Mouse (Mus musculus) liver, embryonic 18 days (tissue): Measurements from ENCODE around the gene Crnn. TPM values are rescaled to one million over a fixed set of nuclear protein-coding genes. Genes with fewer than 3 reads are reported as not detected.

Experiments used
- polyA plus RNA-seq: library from polyadenylated mRNA; depleted of rRNA; stranded (reverse); fragments of >200 nt; gene quantifications from 2 replicates; pipeline ENCODE4 v1.2.3, GENCODE M21; 2012; rRNA removed

Crnn gene
- polyA plus RNA-seq, result not detected in 2 replicates

DNA sequence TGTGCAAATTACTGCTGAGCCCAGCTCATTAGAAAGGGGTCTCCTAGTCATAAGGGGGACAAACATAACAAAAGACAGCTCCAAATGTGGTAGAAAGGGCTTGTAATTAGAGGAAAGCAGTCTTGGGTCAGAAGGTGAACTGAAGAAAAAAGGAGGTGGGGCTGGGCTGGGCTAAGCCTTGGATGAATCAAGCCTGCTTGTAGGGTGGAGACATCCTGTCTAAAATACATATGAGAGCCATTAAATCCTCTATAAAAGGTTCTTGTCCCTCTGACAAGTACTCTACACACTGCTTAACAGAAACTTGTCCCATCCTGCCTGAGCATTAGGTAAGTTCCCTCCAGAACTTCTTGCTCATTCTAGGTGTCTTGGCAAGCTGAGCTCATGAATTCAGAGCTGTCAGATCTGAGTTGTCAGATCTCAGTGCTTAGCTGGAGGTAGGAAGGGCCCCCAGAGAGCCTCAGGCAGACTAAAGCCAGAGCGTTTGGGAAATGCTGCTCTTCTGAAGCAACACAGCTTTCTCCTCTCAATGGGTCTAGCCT lies at the start of gene Crnn:
Gene Crnn (plus strand): TSS at position 278 of the 542 bp plus-strand sequence.

DNA sequence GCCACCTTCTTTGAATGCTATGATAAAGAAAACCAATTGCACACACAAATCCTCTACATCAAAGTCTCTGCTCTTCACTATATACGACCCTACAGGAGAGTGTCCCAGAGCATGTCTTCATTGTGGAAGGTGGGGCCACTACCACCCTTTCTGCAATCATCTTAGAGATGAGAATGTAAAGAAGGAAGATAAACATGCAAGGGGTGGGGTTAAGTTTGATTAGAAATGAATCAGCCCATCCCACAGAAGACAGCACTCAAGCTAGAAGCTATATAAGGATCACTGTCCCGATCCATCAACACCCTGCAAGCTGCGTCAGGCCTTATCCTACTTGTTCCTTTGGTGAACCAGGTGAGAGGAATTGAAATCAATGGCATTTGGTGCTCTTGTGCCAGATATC lies 52.4 kb downstream of the Crnn start, which contains the start of gene Flg2:
Gene Flg2 (plus strand): TSS at position 301 of the 400 bp plus-strand sequence.

Other genes with a start within 250 kb of the Crnn start
- gene Lce3a, start 218.6 kb upstream of the Crnn start, polyA plus RNA-seq, result not detected in 2 replicates
- gene Lce3b, start 211.8 kb upstream of the Crnn start, polyA plus RNA-seq, result not detected in 2 replicates
- not detected in 2 replicates for gene Lce3c, start 200.3 kb upstream of the Crnn start, polyA plus RNA-seq
- not detected in 2 replicates for gene Lce3d, start 187.4 kb upstream of the Crnn start, polyA plus RNA-seq
- not detected in 2 replicates for gene Lce3e, start 177.7 kb upstream of the Crnn start, polyA plus RNA-seq
- gene Lce3f, start 152.6 kb upstream of the Crnn start, polyA plus RNA-seq, result not detected in 2 replicates
- not detected in 2 replicates for gene Crct1, start 129.1 kb upstream of the Crnn start, polyA plus RNA-seq
- not detected in 2 replicates for gene Lce1m, start 125.7 kb upstream of the Crnn start, polyA plus RNA-seq
- not detected in 2 replicates for gene Gm4858, start 76.0 kb upstream of the Crnn start, polyA plus RNA-seq
- gene Flg2, start 52.5 kb downstream of the Crnn start, polyA plus RNA-seq, result not detected in 2 replicates
- not detected in 2 replicates for gene Flg, start 128.7 kb downstream of the Crnn start, polyA plus RNA-seq
- gene Hrnr, start 175.0 kb downstream of the Crnn start, polyA plus RNA-seq, result not detected in 2 replicates
- 0.05 TPM in 2 replicates for gene Rptn, start 248.9 kb downstream of the Crnn start, polyA plus RNA-seq